Mouse (Mus musculus): ENCODE measurements around the gene Dpp3. TPM values are rescaled to one million over a fixed set of nuclear protein-coding genes. Genes with fewer than 3 reads are reported as not detected.
"Not testable (repeated sequence)": the region's sequence is repeated elsewhere in the genome, so short reads cannot be mapped to it uniquely, and the experiment has no call there.

Gene Dpp3
- 78.8 and 95.0 TPM in 2 replicates for polyA plus RNA-seq (2014; fragmentation: Nextera tagmentation; extraction: Ambion mirVana)

DNA sequence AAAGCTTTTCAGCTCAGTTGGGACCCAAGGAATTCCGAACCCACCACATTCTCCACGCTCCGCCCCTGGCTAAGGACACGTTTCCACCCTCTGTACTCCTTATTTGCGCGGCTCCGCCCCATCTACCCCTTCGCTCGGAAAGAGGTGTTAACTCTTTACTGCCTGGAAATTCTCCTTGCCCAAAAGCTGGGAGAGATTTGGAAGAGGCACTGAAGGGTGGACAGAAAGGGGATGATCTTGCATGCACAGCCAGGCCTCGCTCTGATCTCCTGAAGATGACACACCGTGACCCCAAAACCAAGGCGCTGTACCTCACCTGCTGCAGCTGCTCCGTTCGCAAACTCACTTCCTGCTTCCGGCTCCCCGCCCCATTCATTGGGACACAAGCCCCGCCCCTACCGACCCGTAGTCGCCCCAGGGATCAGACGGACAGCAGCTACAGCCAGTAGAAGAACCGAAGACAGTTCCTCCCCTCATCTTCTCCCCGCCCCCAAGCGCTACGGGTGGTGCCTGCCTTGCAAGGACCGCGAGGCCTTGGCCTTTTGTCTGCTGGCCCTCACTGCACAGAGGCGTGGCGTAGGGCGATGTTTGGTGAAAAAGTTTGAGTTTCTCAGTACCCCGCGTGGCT, at the start of gene Dpp3:
Gene Dpp3, minus strand, starts transcription at position 384 of the 628 bp plus-strand sequence.
- Histone ChIP-seq H3K4me2 (ENCODE audit: low read depth, low read length) (peak within 1 kb of the TSS; percentile 65), H3K27me3 (replicated peaks; ENCODE audit: control insufficient read depth, insufficient read depth, low read length) (no peaks in the 10 kb centered on the region), H3K36me3 (ENCODE audit: control insufficient read depth, insufficient read depth, low read length) (peaks cover 23% of the 10 kb centered on the region), H3K9ac (ENCODE audit: low read depth, low read length) (peak within 1 kb of the TSS; percentile 69), H3K27ac (replicated peaks; ENCODE audit: low read depth, low read length) (peak within 1 kb of the TSS; percentile 81), H3K9me3 (ENCODE audit: control insufficient read depth, low read length) (no peaks in the 10 kb centered on the region), H3K4me3 (ENCODE audit: low read depth, low read length) (peak within 1 kb of the TSS; percentile 58), H3K4me1 (ENCODE audit: control insufficient read depth, insufficient read depth, low read length) (peaks cover 13% of the 10 kb centered on the region)
- peak; percentile 98 for ATAC-seq (ENCODE audit: low read depth)
- under 1% methylated on average over 32 of the region's 32 CpGs for WGBS
- DNase-seq (ENCODE audit: low spot score), result peak; percentile 99

DNA sequence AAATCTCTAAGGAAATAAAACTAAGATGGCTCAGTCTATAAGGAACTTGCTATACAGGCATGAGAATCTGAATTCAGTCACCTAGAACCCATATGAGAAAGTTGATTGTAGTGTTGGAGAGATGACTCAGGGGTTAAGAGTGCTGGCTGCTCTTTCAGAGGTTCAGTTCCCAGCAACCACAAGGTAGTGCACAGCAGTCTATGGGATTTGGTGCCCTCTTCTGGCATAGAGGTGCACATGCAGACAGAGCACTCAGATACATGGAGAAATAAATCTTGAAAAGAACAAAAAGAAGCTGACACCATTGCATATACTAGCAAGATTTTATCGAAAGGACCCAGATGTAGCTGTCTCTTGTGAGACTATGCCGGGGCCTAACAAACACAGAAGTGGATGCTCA, 40.1 kb upstream of the Dpp3 start:
- no peaks in the 10 kb centered on the region for H3K4me1 ChIP-seq (ENCODE audit: control insufficient read depth, insufficient read depth, low read length)
- ATAC-seq (ENCODE audit: low read depth) (no peak), DNase-seq (ENCODE audit: low spot score) (no peak)
- WGBS, result 94% methylated on average over 2 of the region's 2 CpGs
- H3K4me3 ChIP-seq (ENCODE audit: low read depth, low read length), result no peak overlapping the region
- no peaks in the 10 kb centered on the region for H3K27me3 ChIP-seq (replicated peaks; ENCODE audit: control insufficient read depth, insufficient read depth, low read length)
- peaks cover 28% of the 10 kb centered on the region for H3K36me3 ChIP-seq (ENCODE audit: control insufficient read depth, insufficient read depth, low read length)
- no peak overlapping the region for H3K27ac ChIP-seq (replicated peaks; ENCODE audit: low read depth, low read length)
- no peak overlapping the region for H3K4me2 ChIP-seq (ENCODE audit: low read depth, low read length)
- H3K9ac ChIP-seq (ENCODE audit: low read depth, low read length), result no peak overlapping the region
- no peaks in the 10 kb centered on the region for H3K9me3 ChIP-seq (ENCODE audit: control insufficient read depth, low read length)

DNA sequence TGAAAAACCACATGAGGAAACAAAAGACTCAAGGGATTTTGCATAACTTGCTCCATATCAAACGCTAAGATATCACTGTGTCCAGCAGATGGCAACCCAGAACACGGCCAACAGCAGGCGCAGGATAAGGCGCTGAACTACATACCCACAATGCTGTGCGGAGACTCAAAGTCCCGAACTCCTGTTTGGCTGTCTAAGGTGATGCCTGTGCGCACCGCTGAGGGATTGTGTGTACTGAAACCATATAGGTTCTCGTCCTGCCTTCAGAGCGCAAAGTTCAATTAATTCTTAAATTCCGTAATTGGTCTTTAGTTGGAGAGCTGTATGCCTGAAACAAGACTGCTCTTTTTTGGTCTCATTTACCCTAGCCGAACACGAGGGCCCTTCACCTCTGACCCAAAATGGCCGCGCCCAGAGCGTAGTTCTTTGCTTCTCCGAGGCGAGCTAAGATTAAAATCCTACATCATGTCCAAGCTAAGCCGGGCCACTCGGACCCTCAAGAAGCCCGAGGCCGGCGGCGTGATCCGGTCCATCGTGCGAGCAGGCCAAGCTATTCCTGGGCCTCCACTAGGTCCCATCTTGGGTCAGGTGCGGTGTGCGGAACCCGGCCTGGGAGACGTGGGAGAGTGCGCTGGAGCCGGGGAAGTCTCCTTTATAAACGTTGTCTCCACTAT, 34.0 kb upstream of the Dpp3 start, which contains the start of gene Mrpl11:
Gene Mrpl11, plus strand, starts transcription at position 220 of the 674 bp plus-strand sequence.
- Histone ChIP-seq H3K4me1 (ENCODE audit: control insufficient read depth, insufficient read depth, low read length) (peaks cover 5% of the 10 kb centered on the region; the same call in 1 of the 2 replicates), H3K27ac (replicated peaks; ENCODE audit: low read depth, low read length) (peak within 1 kb of the TSS; percentile 72), H3K9me3 (ENCODE audit: control insufficient read depth, low read length) (no peaks in the 10 kb centered on the region), H3K4me3 (ENCODE audit: low read depth, low read length) (peak within 1 kb of the TSS; percentile 77), H3K9ac (ENCODE audit: low read depth, low read length) (peak within 1 kb of the TSS; percentile 85), H3K27me3 (replicated peaks; ENCODE audit: control insufficient read depth, insufficient read depth, low read length) (no peaks in the 10 kb centered on the region), H3K36me3 (ENCODE audit: control insufficient read depth, insufficient read depth, low read length) (peaks cover 28% of the 10 kb centered on the region), H3K4me2 (ENCODE audit: low read depth, low read length) (peak within 1 kb of the TSS; percentile 64)
- DNase-seq (ENCODE audit: low spot score) (peak; percentile 98), ATAC-seq (ENCODE audit: low read depth) (peak; percentile 99)
- whole genome bisulfite sequencing, result under 1% methylated on average over 34 of the region's 34 CpGs

GRCm38 (mm10) chr19:4948641-4949040, 20.6 kb upstream of the Dpp3 start:
- not testable (repeated sequence) for DNase-seq (ENCODE audit: low spot score); H3K27ac ChIP-seq (replicated peaks; ENCODE audit: low read depth, low read length); H3K4me2 ChIP-seq (ENCODE audit: low read depth, low read length); ATAC-seq (ENCODE audit: low read depth); H3K4me1 ChIP-seq (ENCODE audit: control insufficient read depth, insufficient read depth, low read length); H3K36me3 ChIP-seq (ENCODE audit: control insufficient read depth, insufficient read depth, low read length); H3K27me3 ChIP-seq (replicated peaks; ENCODE audit: control insufficient read depth, insufficient read depth, low read length); H3K4me3 ChIP-seq (ENCODE audit: low read depth, low read length); H3K9ac ChIP-seq (ENCODE audit: low read depth, low read length); H3K9me3 ChIP-seq (ENCODE audit: control insufficient read depth, low read length)
- 83% methylated on average over 9 of the region's 9 CpGs for WGBS

- Histone ChIP-seq H3K27me3 (replicated peaks; ENCODE audit: control insufficient read depth, insufficient read depth, low read length) (no peaks in the 10 kb centered on the region), H3K27ac (replicated peaks; ENCODE audit: low read depth, low read length) (no peak overlapping the region), H3K9ac (ENCODE audit: low read depth, low read length) (no peak overlapping the region), H3K4me2 (ENCODE audit: low read depth, low read length) (no peak overlapping the region), H3K36me3 (ENCODE audit: control insufficient read depth, insufficient read depth, low read length) (no peaks in the 10 kb centered on the region), H3K4me3 (ENCODE audit: low read depth, low read length) (no peak overlapping the region), H3K4me1 (ENCODE audit: control insufficient read depth, insufficient read depth, low read length) (peaks cover 5% of the 10 kb centered on the region; the same call in 1 of the 2 replicates), H3K9me3 (ENCODE audit: control insufficient read depth, low read length) (no peaks in the 10 kb centered on the region)
- ATAC-seq (ENCODE audit: low read depth) (peak; percentile 64; the same call in 1 of the 2 replicates), DNase-seq (ENCODE audit: low spot score) (peak; percentile 67)
- WGBS, result 37% methylated on average over 6 of the region's 6 CpGs
These were observed 17.5 kb upstream of the Dpp3 start for GRCm38 (mm10) chr19:4945540-4945939.

GRCm38 (mm10) chr19:4943253-4943588, 15.1 kb upstream of the Dpp3 start:
- peak; percentile 53 for ATAC-seq (ENCODE audit: low read depth)
- WGBS, result 5% methylated on average over 13 of the region's 13 CpGs
- H3K27ac ChIP-seq (replicated peaks; ENCODE audit: low read depth, low read length), result no peak overlapping the region

GRCm38 (mm10) chr19:4942551-4943252, 14.6 kb upstream of the Dpp3 start, which contains the start of gene Peli3:
Peli3 (minus strand) TSS chr19:4943127.
- peak within 1 kb of the TSS; percentile 69 for H3K9ac ChIP-seq (ENCODE audit: low read depth, low read length)
- no peaks in the 10 kb centered on the region for H3K36me3 ChIP-seq (ENCODE audit: control insufficient read depth, insufficient read depth, low read length)
- peak within 1 kb of the TSS; percentile 76 for H3K4me2 ChIP-seq (ENCODE audit: low read depth, low read length)
- ATAC-seq (ENCODE audit: low read depth) (peak; percentile 93), DNase-seq (ENCODE audit: low spot score) (peak; percentile 92)
- peak within 1 kb of the TSS; percentile 67 for H3K4me3 ChIP-seq (ENCODE audit: low read depth, low read length)
- peak within 1 kb of the TSS; percentile 17; the same call in 1 of the 2 replicates for H3K27ac ChIP-seq (replicated peaks; ENCODE audit: low read depth, low read length)
- H3K27me3 ChIP-seq (replicated peaks; ENCODE audit: control insufficient read depth, insufficient read depth, low read length), result no peaks in the 10 kb centered on the region
- peaks cover 5% of the 10 kb centered on the region; the same call in 1 of the 2 replicates for H3K4me1 ChIP-seq (ENCODE audit: control insufficient read depth, insufficient read depth, low read length)
- no peaks in the 10 kb centered on the region for H3K9me3 ChIP-seq (ENCODE audit: control insufficient read depth, low read length)
- under 1% methylated on average over 27 of the region's 55 CpGs for WGBS

More at GRCm38 (mm10) chr19:4943253-4943588, 15.1 kb upstream of the Dpp3 start:
- Histone ChIP-seq H3K4me1 (ENCODE audit: control insufficient read depth, insufficient read depth, low read length) (peaks cover 5% of the 10 kb centered on the region; the same call in 1 of the 2 replicates), H3K4me3 (ENCODE audit: low read depth, low read length) (peak overlapping the region; percentile 67), H3K36me3 (ENCODE audit: control insufficient read depth, insufficient read depth, low read length) (no peaks in the 10 kb centered on the region), H3K4me2 (ENCODE audit: low read depth, low read length) (peak overlapping the region; percentile 76), H3K9ac (ENCODE audit: low read depth, low read length) (peak overlapping the region; percentile 69; the same call in 1 of the 2 replicates), H3K27me3 (replicated peaks; ENCODE audit: control insufficient read depth, insufficient read depth, low read length) (no peaks in the 10 kb centered on the region), H3K9me3 (ENCODE audit: control insufficient read depth, low read length) (no peaks in the 10 kb centered on the region)
- DNase-seq (ENCODE audit: low spot score), result no peak
